Mouse (Mus musculus) limb, embryonic 14.5 days (tissue): Measurements from ENCODE around the gene Ift43. TPM values are rescaled to one million over a fixed set of nuclear protein-coding genes. Genes with fewer than 3 reads are reported as not detected.

Experiments used
- ATAC-seq: fragments of 200-750 bp; cut with Nextera tagmentation; 2 replicates; pipeline ENCODE4 v1.8.0; 2017; ENCODE audit warnings: low read depth, moderate number of reproducible peaks, moderate TSS enrichment; ENCODE audit not compliant: low FRiP score
- DNase-seq: peaks from one replicate; pipeline ENCODE4 v3.0.0-alpha.2; 2015; ENCODE audit warnings: low spot score
- H3K27ac ChIP-seq: fragments of 300-500 bp; sonication (generic); replicated peaks from 2 replicates; pipeline ENCODE4 v1.5.1; 2014; ENCODE audit warnings: low read depth, mild to moderate bottlenecking, low read length, moderate library complexity, mixed read lengths
- H3K27me3 ChIP-seq: fragments of 300-500 bp; sonication (generic); 2 replicates; pipeline ENCODE4 v1.6.1; 2014; ENCODE audit warnings: low read length, mixed read lengths; ENCODE audit not compliant: control insufficient read depth, insufficient read depth
- H3K36me3 ChIP-seq: fragments of 300-500 bp; sonication (generic); 2 replicates; pipeline ENCODE4 v1.6.1; 2014; ENCODE audit warnings: mild to moderate bottlenecking, low read length, moderate library complexity, mixed read lengths; ENCODE audit not compliant: control insufficient read depth, insufficient read depth
- H3K4me1 ChIP-seq: fragments of 300-500 bp; sonication (generic); 2 replicates; pipeline ENCODE4 v1.6.1; 2014; ENCODE audit warnings: antibody characterized with exemption, low read length, mixed read lengths; ENCODE audit not compliant: control insufficient read depth, insufficient read depth
- H3K4me2 ChIP-seq: fragments of 300-500 bp; sonication (generic); replicated peaks from 2 replicates; pipeline ENCODE4 v1.6.1; 2014; ENCODE audit warnings: low read depth, mild to moderate bottlenecking, low read length, moderate library complexity; ENCODE audit not compliant: severe bottlenecking
- H3K4me3 ChIP-seq: fragments of 300-500 bp; sonication (generic); replicated peaks from 2 replicates; pipeline ENCODE4 v1.5.1; 2014; ENCODE audit warnings: low read length
- H3K9ac ChIP-seq: fragments of 300-500 bp; sonication (generic); 2 replicates; pipeline ENCODE4 v1.6.1; 2014; ENCODE audit warnings: mild to moderate bottlenecking, low read depth, low read length, moderate library complexity; ENCODE audit not compliant: severe bottlenecking
- H3K9me3 ChIP-seq: fragments of 300-500 bp; sonication (generic); 2 replicates; pipeline ENCODE4 v1.6.1; 2016; ENCODE audit warnings: low read length; ENCODE audit not compliant: control insufficient read depth
- POLR2A ChIP-seq: fragments of 200-500 bp; IDR thresholded peaks from 2 replicates; pipeline ENCODE4 v1.8.0; 2012; ENCODE audit warnings: inconsistent platforms, mild to moderate bottlenecking, moderate library complexity, borderline replicate concordance; ENCODE audit not compliant: insufficient read depth, insufficient read length; ENCODE audit errors: extremely low read depth
- WGBS: fragments of 180-500 bp; shearing (Covaris S2); extraction: QIAGEN DNeasy Blood & Tissue Kit; methylation state at CpG from one replicate; pipeline ENCODE4 v1.1.7; 2014; 5-methylcytosine and 5-hydroxymethylcytosine counted together
- polyA plus RNA-seq, 2 experiments: library from polyadenylated mRNA; depleted of rRNA in 1 of 2; stranded (reverse) in 1 of 2; unstranded in 1 of 2; fragments of >200 nt; fragmentation: Nextera tagmentation in 1 of 2; extraction: Ambion mirVana in 1 of 2; gene quantifications; 2 replicates each; pipeline versions ENCODE4 v1.2.1 to v1.2.3; 2012 to 2014

Ift43 gene
- polyA plus RNA-seq (2012; rRNA removed), result 41.2 and 48.7 TPM in 2 replicates
- polyA plus RNA-seq (2014; fragmentation: Nextera tagmentation; extraction: Ambion mirVana), result 75.5 and 84.1 TPM in 2 replicates

GRCm38 (mm10) chr12:86082481-86083012 is at the start of gene Ift43:
Ift43 (plus strand) TSS chr12:86082541.
- H3K36me3 ChIP-seq, result peaks cover 12% of the 10 kb centered on the region
- ATAC-seq (0 out of 2 replicates have a peak, but pooled peaks have one; percentile 29), DNase-seq (peak; percentile 81)
- H3K27me3 ChIP-seq, result no peaks in the 10 kb centered on the region
- WGBS, result under 1% methylated on average over 33 of the region's 35 CpGs
- peaks cover 13% of the 10 kb centered on the region for H3K4me1 ChIP-seq
- peak within 1 kb of the TSS; percentile 53 for H3K9ac ChIP-seq
- TF ChIP-seq POLR2A, result peak; percentile 44; the same call in 1 of the 2 replicates
- no peaks in the 10 kb centered on the region for H3K9me3 ChIP-seq
- peak within 1 kb of the TSS; percentile 55 for H3K4me3 ChIP-seq
- H3K4me2 ChIP-seq, result peak within 1 kb of the TSS; percentile 72
- no peak within 1 kb of the TSS for H3K27ac ChIP-seq

DNA sequence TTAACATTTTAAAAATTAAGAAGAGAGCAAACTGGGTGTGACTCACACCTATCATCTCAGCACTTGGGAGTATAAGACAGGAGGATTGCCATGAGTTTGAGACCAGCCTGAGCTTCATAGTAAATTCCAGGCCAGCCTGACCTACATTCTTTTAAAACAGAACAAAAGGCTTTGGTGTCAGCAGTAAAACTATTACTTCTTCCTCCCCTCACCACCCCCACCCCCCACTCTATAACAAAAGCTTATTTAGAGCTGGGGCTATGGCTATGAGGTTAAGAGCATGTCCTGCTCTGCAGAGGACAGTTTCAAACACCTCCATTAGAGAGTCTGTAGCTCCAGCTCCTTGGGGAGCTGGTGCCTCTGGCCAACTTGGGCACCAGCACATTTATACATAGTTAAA is 46.8 kb upstream of the Ift43 start:
- no peak overlapping the region for H3K4me2 ChIP-seq
- no peak for TF ChIP-seq POLR2A
- H3K9ac ChIP-seq, result no peak overlapping the region
- H3K4me3 ChIP-seq, result no peak overlapping the region
- no peaks in the 10 kb centered on the region for H3K27me3 ChIP-seq
- no peaks in the 10 kb centered on the region for H3K9me3 ChIP-seq
- no peaks in the 10 kb centered on the region for H3K36me3 ChIP-seq
- H3K4me1 ChIP-seq, result peaks cover 25% of the 10 kb centered on the region
- no peak overlapping the region for H3K27ac ChIP-seq
- ATAC-seq (no peak), DNase-seq (no peak)

GRCm38 (mm10) chr12:86036368-86037166 is 45.8 kb upstream of the Ift43 start:
- ATAC-seq, result peak; percentile 42; the same call in 1 of the 2 replicates
- H3K4me2 ChIP-seq, result no peak overlapping the region
- 21% methylated on average over 9 of the region's 9 CpGs for WGBS

DNA sequence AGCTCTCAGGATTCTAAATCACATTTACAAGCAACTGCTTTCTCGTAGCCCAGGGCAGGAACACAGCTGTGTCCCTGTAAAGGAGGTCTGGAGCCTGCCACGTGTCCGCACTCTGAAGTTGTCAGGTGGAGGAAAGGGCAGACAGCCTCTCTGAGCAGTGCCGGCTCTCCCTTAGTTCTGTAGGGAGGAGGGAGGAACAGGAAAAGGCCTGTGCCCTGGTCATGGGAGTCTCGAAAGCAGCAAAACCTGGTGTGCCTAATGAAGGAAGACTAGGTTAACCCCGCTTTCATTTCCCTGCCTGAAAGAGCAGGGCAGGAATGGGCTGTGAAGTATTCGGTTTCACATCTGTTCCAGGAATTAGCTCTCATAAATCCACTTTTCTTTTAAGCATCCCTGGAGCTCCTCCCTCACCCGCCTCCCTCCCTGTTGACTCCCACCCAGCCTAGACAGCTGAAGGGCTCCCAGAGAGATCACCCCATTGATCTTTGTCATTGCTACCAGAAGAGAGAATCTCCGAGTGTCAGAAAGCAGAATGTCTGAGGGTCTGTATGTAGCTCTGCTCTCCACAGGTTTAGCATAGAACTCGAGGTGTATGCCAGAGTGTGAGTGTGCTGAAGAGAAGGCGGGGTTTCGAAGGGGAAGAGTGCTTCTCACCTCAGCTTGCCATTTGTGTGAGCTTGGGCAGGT is 45.0 kb upstream of the Ift43 start:
- H3K9ac ChIP-seq, result peak overlapping the region; percentile 12; the same call in 1 of the 2 replicates
- peak; percentile 72 for DNase-seq
- H3K27me3 ChIP-seq, result no peaks in the 10 kb centered on the region
- peak overlapping the region; percentile 13; the same call in 1 of the 2 replicates for H3K4me2 ChIP-seq
- no peaks in the 10 kb centered on the region for H3K9me3 ChIP-seq
- 0 out of 2 replicates have a peak, but pooled peaks cover 3% of the 10 kb centered on the region for H3K36me3 ChIP-seq
- peak overlapping the region; percentile 76 for H3K27ac ChIP-seq
- peak; percentile 87 for ATAC-seq
- WGBS, result 11% methylated on average over 12 of the region's 12 CpGs
- TF ChIP-seq POLR2A, result no peak
- peaks cover 25% of the 10 kb centered on the region for H3K4me1 ChIP-seq
- no peak overlapping the region for H3K4me3 ChIP-seq

More at GRCm38 (mm10) chr12:86036368-86037166, 45.8 kb upstream of the Ift43 start:
- no peak for TF ChIP-seq POLR2A
- DNase-seq, result peak; percentile 23
- H3K27ac ChIP-seq, result peak overlapping the region; percentile 76
- 0 out of 2 replicates have a peak, but pooled peaks cover 3% of the 10 kb centered on the region for H3K36me3 ChIP-seq
- peaks cover 25% of the 10 kb centered on the region for H3K4me1 ChIP-seq
- no peak overlapping the region for H3K9ac ChIP-seq
- H3K9me3 ChIP-seq, result no peaks in the 10 kb centered on the region
- no peak overlapping the region for H3K4me3 ChIP-seq
- no peaks in the 10 kb centered on the region for H3K27me3 ChIP-seq

GRCm38 (mm10) chr12:86039078-86039477 is 43.3 kb upstream of the Ift43 start:
- ATAC-seq (no peak), DNase-seq (no peak)
- H3K4me3 ChIP-seq, result no peak overlapping the region
- peaks cover 7% of the 10 kb centered on the region; the same call in 1 of the 2 replicates for H3K9me3 ChIP-seq
- no peaks in the 10 kb centered on the region for H3K27me3 ChIP-seq
- H3K9ac ChIP-seq, result no peak overlapping the region
- no peak for TF ChIP-seq POLR2A
- WGBS, result 60% methylated on average over 5 of the region's 5 CpGs
- peaks cover 7% of the 10 kb centered on the region; the same call in 1 of the 2 replicates for H3K36me3 ChIP-seq
- peaks cover 25% of the 10 kb centered on the region for H3K4me1 ChIP-seq
- H3K4me2 ChIP-seq, result no peak overlapping the region
- H3K27ac ChIP-seq, result no peak overlapping the region
